Comparison of ENCODE assay signal across 15 mouse cellular contexts in genomic region chr7:35796123-35796522, GRCm38 (mm10). TPM values are rescaled to one million over a fixed set of nuclear protein-coding genes. Genes with fewer than 3 reads are reported as not detected.
DNase-seq lines count a peak whose midpoint lies in the region; ATAC-seq and TF ChIP-seq lines count a peak whose summit lies in the region.
"Had no signal": no experiment of that assay in that cellular context is flagged by ENCODE, and none has a peak within 500 bp of the region (broad histone marks: within the 10 kb centered on the region; RNA-seq: fewer than 3 reads in every experiment).

No protein-coding gene starts in this region.

- H3K27ac ChIP-seq in testis, adult 2 months (ENCODE audit: control insufficient read depth, insufficient read depth, low read depth, low read length): no peak overlapping the region; the same call in 1 of the 2 replicates
- H3K27ac ChIP-seq in midbrain, embryonic 15.5 days: no peak overlapping the region
- H3K27ac ChIP-seq: embryonic facial prominence, embryonic 12.5 days; gastrocnemius, adult 2 months; limb, embryonic 13.5 days; macrophage; neural tube, embryonic 15.5 days had no signal

- H3K36me3 ChIP-seq in testis, adult 2 months (ENCODE audit: control insufficient read depth, insufficient read depth, low read length): peaks cover 6% of the 10 kb centered on the region
- H3K36me3 ChIP-seq in midbrain, embryonic 15.5 days (replicated peaks): peaks cover 44% of the 10 kb centered on the region

- no peak for TF ChIP-seq POLR2A in testis, adult 2 months (IDR thresholded peaks at IDR 0.05; ENCODE audit: control insufficient read depth, low read depth, low read length)

- ATAC-seq in inflammation-experienced regulatory T-cells, adult 6 months: no peak
- ATAC-seq in midbrain, embryonic 15.5 days (replicated peaks): no peak
- ATAC-seq: activated CD4-positive, CD25-positive, alpha-beta regulatory T cell, adult 4 months had no signal

- WGBS in midbrain, embryonic 15.5 days: 64% methylated on average over 7 of the region's 7 CpGs

- H3K4me2 ChIP-seq in midbrain, embryonic 15.5 days: no peak overlapping the region
- H3K4me2 ChIP-seq: embryonic facial prominence, embryonic 12.5 days; limb, embryonic 13.5 days; neural tube, embryonic 15.5 days had no signal

- DNase-seq in adrenal gland, postnatal 14 days: peak; percentile 28
- no peak for DNase-seq in adrenal gland, adult 18-20 months (ENCODE audit: low spot score in 2 of 2)
- peak; percentile 7 for DNase-seq in kidney, adult 9 months
- DNase-seq in kidney, adult 8-10 months: no peak
- DNase-seq in testis, postnatal 14 days (ENCODE audit: low spot score): no peak
- DNase-seq: cerebellum, postnatal 10 days; gastrocnemius, adult 2 months had no signal

- no peak for TF ChIP-seq CTCF in testis, adult 2 months (IDR thresholded peaks at IDR 0.05; ENCODE audit: control insufficient read depth, insufficient read depth, insufficient replicate concordance, low read depth, low read length)

- H3K4me1 ChIP-seq in testis, adult 2 months (ENCODE audit: control insufficient read depth, insufficient read depth, low read length): no peaks in the 10 kb centered on the region
- peaks cover 4% of the 10 kb centered on the region for H3K4me1 ChIP-seq in midbrain, embryonic 15.5 days

- no peak overlapping the region for H3K9ac ChIP-seq in midbrain, embryonic 15.5 days
- H3K9ac ChIP-seq: embryonic facial prominence, embryonic 12.5 days; limb, embryonic 13.5 days; neural tube, embryonic 15.5 days had no signal

- no peaks in the 10 kb centered on the region for H3K27me3 ChIP-seq in testis, adult 2 months (ENCODE audit: control insufficient read depth, insufficient read depth, low read length)
- H3K27me3 ChIP-seq in midbrain, embryonic 15.5 days (replicated peaks): no peaks in the 10 kb centered on the region
- H3K27me3 ChIP-seq: embryonic facial prominence, embryonic 12.5 days; limb, embryonic 13.5 days; neural tube, embryonic 15.5 days had no signal

- H3K4me3 ChIP-seq in testis, adult 2 months (ENCODE audit: control insufficient read depth, low read depth, low read length): peak overlapping the region; percentile 71
- no peak overlapping the region for H3K4me3 ChIP-seq in midbrain, embryonic 15.5 days
- H3K4me3 ChIP-seq: embryonic facial prominence, embryonic 12.5 days; gastrocnemius, adult 2 months; limb, embryonic 13.5 days; neural tube, embryonic 15.5 days had no signal

- no peaks in the 10 kb centered on the region for H3K9me3 ChIP-seq in midbrain, embryonic 15.5 days
- H3K9me3 ChIP-seq: embryonic facial prominence, embryonic 12.5 days; limb, embryonic 13.5 days; neural tube, embryonic 15.5 days had no signal

RNA-seq across cellular contexts. Expression of gene Zfp507, which starts 6.7 kb away (rescaled TPM):
- 27.4 and 29.3 TPM in 2 replicates for total RNA-seq in adrenal gland, postnatal 14 days (2021)
- 10 to 100 TPM; 23.5 to 26.6 TPM for total RNA-seq in adrenal gland, adult 18-20 months (2021)
- polyA plus RNA-seq in testis, adult 2 months (2012; rRNA removed): 12.0 and 13.1 TPM in 2 replicates
- polyA plus RNA-seq in inflammation-experienced regulatory T-cells, adult 6 months (2017; shearing (Covaris generic)): 1 to 10 TPM; 3.7 to 7.9 (median 7.8) TPM
- polyA plus RNA-seq in midbrain, embryonic 15.5 days (2015; fragmentation: Nextera tagmentation; extraction: Ambion mirVana): 14.7 and 16.0 TPM in 2 replicates

RNA-seq across cellular contexts. Expression of gene Dpy19l3, which starts 41.9 kb away (rescaled TPM):
- total RNA-seq in adrenal gland, postnatal 14 days (2021): 30.2 and 35.9 TPM in 2 replicates
- total RNA-seq in adrenal gland, adult 18-20 months (2021): 10 to 100 TPM; 51.0 to 57.2 TPM
- polyA plus RNA-seq in testis, adult 2 months (2012; rRNA removed): 4.6 and 4.8 TPM in 2 replicates
- 10 to 100 TPM; 32.9 to 50.5 (median 38.3) TPM for polyA plus RNA-seq in inflammation-experienced regulatory T-cells, adult 6 months (2017; shearing (Covaris generic))
- polyA plus RNA-seq in midbrain, embryonic 15.5 days (2015; fragmentation: Nextera tagmentation; extraction: Ambion mirVana): 39.6 and 42.3 TPM in 2 replicates

Comparison
In these comparisons a context has a peak if more than half of its experiments do, and no peak if none do; other contexts are left out.
1. DNase-seq: peak in adrenal gland, postnatal 14 days (single experiment) and kidney, adult 9 months (single experiment); none in adrenal gland, adult 18-20 months (0 of 2), kidney, adult 8-10 months (0 of 2) and testis, postnatal 14 days (single experiment).